Mouse (Mus musculus) spleen, postnatal 4 days (tissue): ENCODE measurements around the gene Ppig.
"Not testable (repeated sequence)": the region's sequence is repeated elsewhere in the genome, so short reads cannot be mapped to it uniquely, and the experiment has no call there.

Experiments
- DNase-seq, 2 experiments: peaks; one replicate each; pipeline ENCODE4 v3.0.0; 2022; ENCODE audit warnings: low spot score in 2 of 2

Gene Ppig

DNA sequence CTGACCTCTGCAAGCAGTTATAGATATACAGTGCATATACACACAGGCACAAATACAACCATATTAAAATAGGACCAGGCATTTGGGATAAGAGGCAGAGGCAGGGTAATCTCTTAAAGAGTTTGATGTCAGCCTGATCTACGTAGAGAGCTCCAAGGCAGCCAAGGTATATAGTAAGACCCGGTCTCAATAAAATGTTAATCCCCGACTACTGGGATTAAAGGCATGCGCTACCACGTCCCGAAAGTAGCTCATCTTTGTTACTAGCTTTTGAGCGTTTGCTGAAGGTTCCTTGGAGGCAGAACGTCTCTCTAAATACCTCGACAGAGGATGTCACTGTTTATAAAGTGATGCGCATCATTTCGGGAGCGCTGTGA, at the start of gene Ppig:
TSS of gene Ppig (plus strand) at position 273 of the 377 bp plus-strand sequence.
- no peak for DNase-seq

DNA sequence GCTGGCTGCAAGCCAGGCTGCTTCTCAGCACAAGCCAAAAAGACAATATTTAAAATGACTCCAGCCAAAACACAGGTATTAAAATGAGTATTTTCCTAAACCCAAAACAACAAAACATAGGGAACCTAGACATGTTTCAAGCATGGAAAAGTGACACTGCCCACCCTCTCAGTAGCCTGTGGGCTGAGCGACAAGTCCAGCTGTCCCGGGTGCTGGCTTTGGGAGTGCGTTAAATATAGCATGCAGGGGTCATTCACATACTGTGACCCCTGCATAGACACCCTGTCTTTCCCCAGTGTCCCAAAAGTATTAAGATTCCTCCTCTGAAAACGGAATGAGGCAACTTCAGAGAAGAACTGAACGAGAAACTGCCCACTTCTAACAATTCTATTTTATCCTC, 48.6 kb upstream of the Ppig start:
- DNase-seq, result no peak

DNA sequence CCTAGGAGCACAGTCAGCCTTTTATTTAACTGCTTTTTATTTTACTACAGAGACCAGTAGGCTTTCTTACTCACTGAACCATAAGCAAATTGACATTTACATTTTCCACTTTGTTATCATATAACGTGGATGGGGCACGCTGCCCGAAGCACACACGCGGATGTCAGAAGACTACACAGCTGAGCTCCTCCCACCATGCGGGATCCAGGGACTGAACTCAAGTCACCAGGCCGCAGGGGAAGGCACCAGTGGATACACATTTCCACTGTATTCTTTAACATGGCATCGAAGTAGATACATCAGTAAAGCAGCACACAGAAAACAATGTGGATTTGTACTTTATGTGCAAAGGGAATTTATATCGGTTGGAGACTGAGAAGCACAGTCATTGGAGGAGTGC, 47.1 kb upstream of the Ppig start:
- DNase-seq, result no peak

DNA sequence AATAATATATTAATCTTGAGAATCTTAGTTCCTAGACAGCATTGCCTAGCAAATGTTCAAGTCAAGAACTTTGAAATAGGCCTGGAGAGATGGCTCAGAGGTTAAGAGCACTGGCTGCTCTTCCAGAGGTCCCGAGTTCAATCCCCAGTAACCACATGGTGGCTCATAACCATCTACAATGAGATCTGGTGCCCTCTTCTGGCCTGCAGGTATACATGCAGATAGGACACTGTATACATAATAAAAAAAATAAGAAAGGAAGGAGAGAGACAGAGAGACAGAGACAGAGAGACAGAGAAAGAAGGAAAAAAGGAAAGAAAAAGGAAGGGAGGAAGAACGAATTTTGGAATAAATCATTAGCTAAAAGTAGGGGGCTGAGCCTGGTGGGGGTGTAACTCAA, 45.6 kb upstream of the Ppig start:
- no peak for DNase-seq

DNA sequence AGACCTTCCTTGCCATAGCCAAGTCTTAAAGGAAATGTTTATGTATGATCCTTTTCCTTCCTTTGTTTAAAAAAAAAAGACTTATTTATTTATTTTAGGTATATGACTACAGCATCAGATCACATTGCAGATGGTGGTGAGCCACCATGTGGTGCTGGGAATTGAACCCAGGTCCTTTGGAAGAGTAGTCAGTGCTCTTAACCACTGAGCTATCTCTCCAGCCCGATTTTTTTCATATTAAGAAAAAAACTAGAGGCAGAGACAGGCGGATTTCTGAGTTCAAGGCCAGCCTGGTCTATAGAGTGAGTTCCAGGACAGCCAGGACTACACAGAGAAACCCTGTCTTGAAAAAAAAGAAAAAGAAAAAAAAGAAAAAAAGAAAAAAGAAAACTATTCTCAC, 45.1 kb upstream of the Ppig start:
- not testable (repeated sequence) for DNase-seq

DNA sequence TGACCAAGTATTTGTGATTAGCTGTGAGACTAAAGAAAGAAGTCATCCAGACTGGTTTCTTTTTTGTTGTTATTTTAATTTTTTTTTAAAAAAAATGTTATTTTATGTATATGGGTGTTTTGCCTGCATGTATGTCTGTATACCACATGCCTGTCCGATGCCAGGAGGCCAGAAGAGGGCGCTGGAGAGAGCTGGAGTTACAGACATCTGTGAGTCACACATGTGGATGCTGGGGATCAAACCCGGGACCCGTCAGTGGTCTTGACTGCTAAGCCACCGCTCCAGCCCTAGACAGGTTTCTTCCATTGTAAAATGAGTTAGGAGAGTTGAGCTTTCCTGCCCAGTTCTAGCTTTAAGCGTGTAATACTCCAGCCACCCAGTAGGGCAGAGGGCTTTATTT, 42.4 kb upstream of the Ppig start:
- DNase-seq, result peak; percentile 25 to 68

DNA sequence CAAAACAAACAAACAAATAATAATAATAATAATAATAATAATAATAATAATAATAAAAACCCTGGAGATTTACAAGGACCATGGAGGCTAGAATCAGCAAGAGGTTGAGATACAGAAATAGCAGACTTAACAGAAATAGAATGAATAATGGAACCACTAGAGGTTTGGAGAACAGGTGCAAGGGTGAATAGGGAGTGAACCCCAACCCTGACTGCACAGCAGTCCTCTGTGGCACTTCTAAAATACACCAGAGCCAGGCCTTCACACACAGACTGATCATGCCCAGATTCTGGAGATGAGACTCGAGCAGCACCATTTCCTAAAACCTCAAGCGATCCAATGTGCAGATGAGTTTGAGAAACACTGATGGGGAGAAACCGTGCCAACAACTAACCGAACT, 40.4 kb upstream of the Ppig start:
- DNase-seq, result no peak

DNA sequence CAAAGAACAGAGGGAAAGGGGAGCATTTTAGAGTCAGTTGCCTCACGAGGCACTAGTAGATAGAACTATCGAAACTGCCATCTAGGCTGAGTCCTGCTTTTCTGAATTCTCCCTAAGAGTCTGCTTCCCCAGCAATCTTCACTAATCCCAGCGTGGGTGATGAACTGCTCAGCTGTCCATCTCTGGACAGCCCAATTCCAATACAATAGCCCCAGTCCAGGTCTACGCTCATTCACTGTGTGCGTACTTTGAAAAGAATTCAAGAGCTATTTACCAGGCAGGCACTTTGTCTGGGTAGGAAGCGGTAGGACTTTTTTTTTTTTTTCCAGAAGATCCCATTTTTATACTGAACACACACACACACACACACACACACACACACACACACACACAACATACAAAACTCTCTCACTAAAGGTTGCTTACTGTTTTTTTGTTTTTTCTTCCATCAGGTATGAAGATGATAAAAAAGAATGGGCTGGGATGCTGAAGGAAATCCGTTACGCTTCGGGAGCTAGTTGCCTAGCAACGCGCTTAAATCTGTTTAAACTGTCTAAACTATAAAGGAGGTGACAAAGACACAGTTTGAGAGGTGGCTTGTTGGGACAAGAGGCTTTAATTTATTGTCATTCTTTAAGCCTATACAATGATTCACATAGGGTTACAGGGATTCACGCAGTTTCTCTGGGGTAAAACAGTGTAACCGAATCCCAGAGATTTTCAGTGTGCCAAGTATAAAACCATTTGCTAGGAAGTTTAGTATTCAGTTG, 39.1 kb upstream of the Ppig start:
- DNase-seq, result no peak

DNA sequence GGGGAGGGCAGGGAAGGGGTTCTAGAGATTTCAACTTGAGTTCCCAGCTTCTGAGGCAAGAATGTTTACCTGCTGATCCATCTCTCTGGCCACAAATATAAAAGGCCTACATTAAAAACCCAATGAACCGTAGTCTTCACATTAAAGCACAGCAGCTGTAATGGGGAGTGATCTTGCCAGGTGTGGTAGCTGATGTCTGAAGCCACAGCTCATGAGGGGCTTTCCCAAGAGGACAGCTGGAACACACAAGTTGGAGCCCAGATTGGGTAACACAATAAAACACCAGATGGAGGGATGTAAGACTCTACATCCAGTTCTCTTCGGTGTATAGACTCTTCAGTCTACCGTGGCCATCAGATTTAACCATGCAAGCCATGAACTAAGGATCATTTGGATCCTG, 37.9 kb upstream of the Ppig start:
- DNase-seq, result no peak

DNA sequence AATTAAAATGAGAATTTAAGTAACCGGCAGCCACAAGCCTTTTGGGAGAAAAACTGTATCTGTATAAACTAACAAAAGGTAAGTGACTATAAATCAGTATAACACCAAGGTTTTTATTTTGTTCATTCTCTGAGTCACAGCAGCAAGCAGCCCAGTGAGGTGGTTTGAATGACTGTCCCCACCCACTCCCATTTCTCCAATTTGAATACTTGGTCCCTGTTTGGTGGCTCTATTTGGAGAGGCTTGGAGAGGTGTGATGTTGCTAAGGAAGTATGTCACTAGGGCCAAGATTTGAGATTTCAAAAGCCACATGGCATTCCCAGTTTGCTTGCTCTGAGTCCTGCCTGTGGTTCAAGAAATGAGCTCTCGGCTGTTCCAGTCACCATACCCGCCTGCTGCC, 32.1 kb upstream of the Ppig start:
- DNase-seq, result no peak

DNA sequence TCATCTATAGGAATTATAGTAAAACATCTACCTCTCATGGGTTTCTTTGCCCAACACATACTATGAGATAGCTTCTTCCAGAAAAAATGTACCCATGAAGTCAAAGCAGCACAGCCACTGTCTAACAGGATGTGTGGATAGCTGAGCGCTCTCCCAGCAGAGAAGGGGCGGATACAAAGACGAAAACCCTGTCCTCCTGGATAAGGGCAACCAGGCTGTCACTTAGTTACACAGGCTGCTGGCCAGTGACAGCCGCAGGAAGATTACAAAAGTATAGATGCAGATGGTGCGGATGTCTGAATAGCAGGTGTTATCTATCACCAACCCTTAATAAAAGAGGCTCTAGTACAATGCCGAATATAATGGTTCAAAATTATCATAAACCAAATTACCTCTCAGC, 31.5 kb upstream of the Ppig start:
- no peak for DNase-seq

DNA sequence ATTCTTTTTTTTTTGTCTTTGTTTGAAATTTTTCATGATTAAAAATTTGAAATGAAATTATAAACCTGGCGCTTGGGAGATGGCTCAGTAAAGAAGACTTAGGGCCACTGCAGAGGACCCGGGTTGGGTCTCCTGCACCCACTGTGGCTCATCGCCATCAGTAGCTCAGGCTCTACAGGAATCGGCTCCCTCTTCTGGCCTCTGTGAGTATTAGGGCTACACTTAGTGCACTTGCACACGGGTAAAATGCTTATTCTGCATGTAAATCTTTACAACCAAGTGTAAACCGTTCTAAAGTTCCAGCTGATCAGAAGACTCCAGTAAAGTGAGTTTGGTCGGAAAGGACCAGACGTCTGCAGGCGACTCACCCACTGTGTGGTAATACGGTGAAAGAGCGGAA, 28.8 kb upstream of the Ppig start:
- DNase-seq, result no peak

DNA sequence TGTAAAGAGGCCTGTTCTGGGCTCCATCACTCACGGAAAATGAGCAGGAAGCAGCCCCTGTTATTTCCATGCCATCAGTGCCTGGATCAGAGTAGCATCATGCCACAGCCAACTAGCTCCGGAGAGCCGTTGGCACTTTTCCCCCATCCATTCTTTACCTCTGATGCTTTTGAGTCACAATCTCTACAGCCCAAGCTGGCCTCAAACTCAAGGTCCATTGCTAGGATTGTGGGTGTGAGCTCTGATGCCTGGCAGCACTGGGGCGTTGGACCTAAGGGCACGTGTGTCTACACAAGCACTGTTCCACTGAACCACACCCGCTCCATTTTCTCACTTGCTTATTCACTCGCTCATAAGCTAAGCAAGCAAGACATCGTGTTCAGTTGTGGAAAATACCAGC, 21.9 kb upstream of the Ppig start:
- DNase-seq, result no peak

DNA sequence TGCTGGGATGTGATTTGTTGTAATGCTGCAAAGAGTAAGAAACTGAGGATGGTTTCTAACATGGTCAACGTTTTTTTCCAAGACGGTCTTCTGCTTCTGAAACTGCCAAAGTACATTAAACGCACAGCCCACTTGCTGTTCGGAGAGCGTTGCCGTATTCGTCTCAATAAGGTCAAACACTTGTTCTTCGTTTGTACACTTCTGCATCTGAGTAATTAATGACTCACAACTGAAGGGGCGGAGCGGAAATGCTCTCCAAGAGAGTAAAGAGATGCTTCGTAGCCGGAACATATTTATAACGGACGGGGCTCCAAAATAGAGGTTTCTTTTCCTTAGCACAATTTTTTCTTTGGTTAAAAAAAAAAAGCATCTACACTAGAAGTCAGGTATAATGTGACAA, 10.2 kb upstream of the Ppig start:
- DNase-seq, result peak in 1 of 2 experiments; percentile 45

DNA sequence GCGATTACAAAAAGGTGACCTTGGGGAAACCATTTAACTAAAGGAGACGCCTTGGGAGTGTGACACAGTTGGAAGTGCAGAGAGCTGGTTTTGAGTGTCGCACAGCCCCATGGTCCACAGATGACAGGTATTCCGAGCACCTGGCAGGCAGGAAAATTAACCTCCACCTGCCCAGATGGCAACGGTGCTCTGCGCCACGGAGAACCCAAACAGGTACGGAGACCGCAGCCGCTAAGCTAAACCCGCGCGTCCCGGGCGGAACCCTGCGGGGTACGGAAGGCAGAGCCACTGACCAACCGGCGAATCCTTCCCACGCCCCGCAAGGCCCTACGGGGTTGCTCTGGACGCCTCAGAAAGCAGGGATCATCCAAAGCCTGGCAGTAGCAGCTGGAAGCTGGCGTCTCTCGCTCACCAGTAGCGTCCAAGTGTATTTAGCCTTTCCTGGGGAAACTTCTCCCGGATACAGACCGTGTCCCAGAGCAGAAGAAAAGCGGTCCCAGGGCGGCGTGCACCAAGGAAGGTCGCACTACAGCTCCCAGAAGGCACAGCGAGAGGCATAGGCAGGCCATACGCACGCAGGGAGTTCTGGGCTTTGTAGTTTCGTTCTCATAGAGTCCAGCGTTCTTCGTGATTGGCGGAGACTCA, 9.2 kb upstream of the Ppig start, which contains the start of gene Fastkd1:
TSS of gene Fastkd1 (minus strand) at position 536 of the 645 bp plus-strand sequence.
- DNase-seq, result peak; percentile 78 to 85

DNA sequence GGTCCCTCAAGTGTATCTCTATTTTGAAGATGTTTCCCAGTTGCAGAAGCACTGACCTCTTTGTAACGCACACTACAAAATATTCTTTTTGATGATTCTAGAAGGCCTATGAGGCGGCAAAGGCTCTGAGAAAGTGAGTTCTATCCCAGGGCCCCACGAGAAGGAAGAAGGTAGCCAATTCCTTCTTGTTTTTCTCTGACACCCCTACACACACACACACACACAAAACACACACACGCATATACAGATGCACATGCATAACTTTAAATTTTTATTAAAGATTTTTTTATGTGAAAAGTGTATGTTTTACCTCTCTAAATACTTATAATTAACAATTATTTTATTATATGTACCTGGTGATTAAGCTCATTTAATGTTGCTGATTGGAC, 8.7 kb upstream of the Ppig start:
- DNase-seq, result no peak

DNA sequence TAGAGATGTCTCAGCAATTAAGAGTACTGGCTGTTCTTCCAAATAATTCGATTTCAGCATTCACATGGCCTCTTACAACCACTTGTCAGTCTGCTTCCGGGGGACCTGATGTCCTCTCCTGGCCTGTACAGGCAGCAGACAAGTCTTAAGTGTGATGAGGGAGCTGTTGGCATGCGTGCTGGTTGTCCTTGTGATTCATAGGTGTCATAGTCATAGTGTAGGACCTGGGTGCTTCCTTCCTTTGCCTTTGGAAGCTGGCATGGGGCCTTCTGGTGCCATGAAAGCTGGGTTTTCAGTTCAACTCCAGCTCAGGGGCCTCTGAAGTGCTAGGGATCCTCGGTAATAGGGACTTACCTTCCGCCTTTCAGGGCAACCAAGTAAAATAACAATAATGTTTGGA, 8.2 kb upstream of the Ppig start:
- DNase-seq, result no peak

DNA sequence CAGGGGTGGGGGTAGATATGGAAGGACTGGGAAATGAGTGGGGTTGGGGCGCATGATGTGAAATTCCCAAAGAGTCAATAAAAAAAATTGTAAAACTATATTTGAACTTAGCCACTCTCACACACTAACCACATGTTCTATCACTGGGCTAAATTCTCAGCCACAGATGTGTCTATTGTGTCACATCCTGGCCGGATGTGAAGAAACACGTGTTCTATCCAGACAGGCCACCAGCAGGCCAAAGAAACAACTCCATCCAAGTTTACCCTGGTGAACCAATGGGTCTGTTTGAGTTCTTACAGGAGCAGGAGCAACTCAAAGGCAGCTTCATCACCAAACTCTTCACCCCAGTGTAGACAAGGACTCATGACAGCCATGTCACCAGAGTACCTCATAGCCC, 5.9 kb upstream of the Ppig start:
- DNase-seq, result no peak

DNA sequence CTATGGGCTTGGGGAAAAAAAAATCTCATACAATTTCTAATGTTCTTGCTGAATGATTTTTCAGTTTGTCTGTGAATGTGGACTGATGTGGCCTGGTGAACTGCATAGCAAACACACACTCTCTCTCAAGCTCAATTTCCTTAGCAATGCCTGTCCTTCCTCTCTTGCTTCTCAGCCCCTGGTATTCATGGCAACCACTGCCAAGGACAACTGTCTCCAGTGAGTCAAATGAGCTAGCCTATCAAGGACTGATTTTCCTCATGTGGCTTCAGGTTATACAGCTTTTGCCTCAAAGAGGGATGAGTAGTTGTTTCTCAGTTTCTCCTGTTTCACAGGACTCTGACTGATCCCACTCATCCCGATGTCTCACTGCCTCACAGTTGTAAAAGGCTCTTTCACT, 3.2 kb upstream of the Ppig start:
- DNase-seq, result peak in 1 of 2 experiments; percentile 24

DNA sequence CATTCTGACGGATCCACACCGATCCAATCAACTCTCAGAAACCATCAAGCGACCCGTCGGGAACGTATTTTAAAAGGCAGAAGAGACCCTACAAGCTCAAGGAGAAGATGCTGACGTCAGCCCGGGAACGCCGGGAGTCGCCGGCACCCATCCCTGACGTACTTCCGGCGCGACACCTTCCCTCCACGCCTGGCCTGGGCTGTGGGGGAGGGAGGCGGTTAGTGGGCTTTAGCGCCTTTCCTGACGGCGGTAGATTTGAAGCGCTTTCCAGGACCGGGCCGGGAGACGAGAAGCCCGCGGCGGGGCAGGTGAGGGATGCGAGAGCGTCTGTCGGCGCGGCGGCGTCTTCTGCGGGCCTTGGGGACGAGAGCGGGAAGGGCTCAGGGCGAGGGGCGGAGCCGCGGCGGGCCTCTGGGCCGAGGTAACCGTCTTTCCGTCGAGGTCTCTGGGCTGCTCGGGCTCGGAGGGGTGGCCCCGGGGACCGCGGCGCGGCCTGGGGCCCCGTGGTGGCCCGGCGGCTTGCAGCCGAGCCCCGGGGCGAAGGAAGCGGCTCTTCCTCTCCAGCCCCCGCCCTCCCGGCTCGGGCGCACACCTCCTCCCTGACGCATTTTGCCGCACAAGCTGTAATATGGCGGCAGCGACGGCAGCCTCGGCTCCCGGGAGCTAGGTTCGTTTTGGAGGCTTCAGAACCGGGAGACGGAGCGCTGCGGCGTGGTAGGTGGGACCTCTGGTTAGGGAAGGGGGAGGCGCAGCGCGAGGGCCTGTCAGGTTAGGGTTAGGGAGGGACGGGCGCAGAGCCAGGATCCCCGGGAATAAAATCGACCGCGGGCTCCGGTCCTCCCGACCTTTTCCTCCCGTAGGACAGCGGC, 539 bp downstream of the Ppig start:
- DNase-seq, result peak; percentile 84 to 93

DNA sequence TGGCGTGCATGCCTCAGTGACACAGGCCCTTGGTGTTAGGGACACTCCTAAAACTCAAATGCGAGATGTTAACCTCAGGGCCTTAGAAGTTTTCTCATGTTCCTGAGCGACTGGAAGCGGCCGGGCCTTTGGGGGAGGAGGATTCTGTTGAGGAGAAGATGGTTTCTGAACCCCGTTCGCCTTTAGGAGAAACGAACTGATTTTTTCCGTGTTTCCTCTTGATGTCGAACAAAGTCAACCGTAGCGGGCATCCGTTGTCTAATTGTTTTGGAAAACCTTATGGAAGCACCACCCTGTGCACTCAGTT, 1.1 kb downstream of the Ppig start:
- no peak for DNase-seq

DNA sequence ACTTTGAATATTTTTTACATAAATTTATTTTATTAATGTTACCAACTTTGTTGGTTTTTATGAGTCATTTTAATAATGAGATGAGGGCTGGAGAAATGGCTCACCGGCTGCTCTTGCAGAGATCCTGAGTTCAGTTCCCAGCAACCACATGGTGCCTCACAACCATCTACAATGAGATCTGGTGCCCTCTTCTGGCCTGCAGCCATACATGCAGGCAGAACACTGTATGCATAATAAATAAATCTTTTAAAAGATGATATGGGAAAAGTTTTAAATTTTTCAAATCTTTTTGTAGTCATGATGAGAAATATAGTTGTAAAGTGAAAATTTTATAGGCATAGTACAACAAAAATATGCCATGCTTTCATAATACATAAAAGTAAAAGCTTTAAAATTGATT, 22.7 kb downstream of the Ppig start:
- DNase-seq, result no peak

DNA sequence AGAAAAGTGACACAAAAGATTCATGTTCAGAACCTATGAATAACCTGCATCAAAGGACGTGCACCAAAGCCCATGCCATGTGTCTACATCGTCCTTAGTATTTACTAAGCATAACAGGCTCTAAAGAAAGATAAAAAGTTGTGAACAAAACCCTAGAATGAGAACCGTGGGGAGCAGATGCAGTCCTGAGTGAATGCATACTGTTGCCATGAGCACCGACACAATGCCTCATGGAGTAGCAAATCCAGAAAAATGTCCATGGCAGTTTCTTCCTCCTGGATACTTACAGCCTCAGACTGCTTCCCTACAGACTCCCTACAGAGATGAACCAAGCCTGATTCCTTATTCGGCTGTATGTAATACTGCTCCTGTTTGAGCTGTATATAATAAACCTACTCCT, 38.6 kb downstream of the Ppig start:
- DNase-seq, result no peak
